Mouse (Mus musculus): ENCODE data around the gene Zfp52. TPM values are rescaled to one million over a fixed set of nuclear protein-coding genes. Genes with fewer than 3 reads are reported as not detected.
A peak's percentile ranks its signal among the peaks of the same experiment; 100 is the strongest.

Gene Zfp52
- total and polyA plus RNA-seq, 3 experiments = 0.61 to 7.8 (median 7.4) TPM

GRCm38 (mm10) chr17:21536096-21536495 is 757 bp downstream of the Zfp52 start:
- no peaks in the 10 kb centered on the region for H3K27me3 ChIP-seq (ENCODE audit: insufficient read depth, low read length)
- TF ChIP-seq TAL1 (conservative IDR thresholded peaks at IDR 0.05; ENCODE audit: low read depth, low read length) = no peak
- no peak for TF ChIP-seq GATA2 (IDR thresholded peaks at IDR 0.05; ENCODE audit: borderline replicate concordance, low read depth, low read length)
- no peak for TF ChIP-seq POLR2AphosphoS5 (IDR thresholded peaks at IDR 0.05; ENCODE audit: insufficient replicate concordance, low read depth, low read length)
- TF ChIP-seq GATA1 (IDR thresholded peaks at IDR 0.05; ENCODE audit: borderline replicate concordance, low read length) = no peak
- TF ChIP-seq CTCF (IDR thresholded peaks at IDR 0.05; ENCODE audit: low read depth, low read length) = no peak
- peak overlapping the region; percentile 74 for H3K4me3 ChIP-seq (ENCODE audit: low read depth, low read length)
- H3K36me3 ChIP-seq (replicated peaks) = no peaks in the 10 kb centered on the region
- H3K4me1 ChIP-seq (ENCODE audit: insufficient read depth, low read depth, low read length) = peaks cover 40% of the 10 kb centered on the region
- ATAC-seq (ENCODE audit: extremely low read depth, insufficient number of reproducible peaks, low FRiP score, poor library complexity, severe bottlenecking) (no peak), DNase-seq (ENCODE audit: low spot score) (no peak)
- H3K9me3 ChIP-seq (replicated peaks) = no peaks in the 10 kb centered on the region

- H3K9me3 ChIP-seq (replicated peaks) = no peaks in the 10 kb centered on the region
- ATAC-seq (ENCODE audit: extremely low read depth, insufficient number of reproducible peaks, low FRiP score, poor library complexity, severe bottlenecking) (no peak), DNase-seq (ENCODE audit: low spot score) (no peak)
- no peaks in the 10 kb centered on the region for H3K27me3 ChIP-seq (ENCODE audit: insufficient read depth, low read length)
- H3K36me3 ChIP-seq (replicated peaks) = peaks cover 3% of the 10 kb centered on the region
- no peak overlapping the region for H3K4me3 ChIP-seq (ENCODE audit: low read depth, low read length)
- no peak for TF ChIP-seq CTCF (IDR thresholded peaks at IDR 0.05; ENCODE audit: low read depth, low read length)
- TF ChIP-seq TAL1 (conservative IDR thresholded peaks at IDR 0.05; ENCODE audit: low read depth, low read length) = no peak
- no peak for TF ChIP-seq GATA1 (IDR thresholded peaks at IDR 0.05; ENCODE audit: borderline replicate concordance, low read length)
- TF ChIP-seq GATA2 (IDR thresholded peaks at IDR 0.05; ENCODE audit: borderline replicate concordance, low read depth, low read length) = no peak
- no peak for TF ChIP-seq POLR2AphosphoS5 (IDR thresholded peaks at IDR 0.05; ENCODE audit: insufficient replicate concordance, low read depth, low read length)
- H3K4me1 ChIP-seq (ENCODE audit: insufficient read depth, low read depth, low read length) = peaks cover 37% of the 10 kb centered on the region
Observed at GRCm38 (mm10) chr17:21536676-21537075, 1.3 kb downstream of the Zfp52 start.

- H3K36me3 ChIP-seq (replicated peaks) = peaks cover 20% of the 10 kb centered on the region
- ATAC-seq (ENCODE audit: extremely low read depth, insufficient number of reproducible peaks, low FRiP score, poor library complexity, severe bottlenecking) (no peak), DNase-seq (ENCODE audit: low spot score) (no peak)
- H3K4me1 ChIP-seq (ENCODE audit: insufficient read depth, low read depth, low read length) = no peaks in the 10 kb centered on the region
- no peaks in the 10 kb centered on the region for H3K27me3 ChIP-seq (ENCODE audit: insufficient read depth, low read length)
- no peak overlapping the region for H3K4me3 ChIP-seq (ENCODE audit: low read depth, low read length)
- H3K9me3 ChIP-seq (replicated peaks) = no peaks in the 10 kb centered on the region
- no peak for TF ChIP-seq POLR2AphosphoS5 (IDR thresholded peaks at IDR 0.05; ENCODE audit: insufficient replicate concordance, low read depth, low read length)
Observed at GRCm38 (mm10) chr17:21557831-21558230, 22.5 kb downstream of the Zfp52 start.

GRCm38 (mm10) chr17:21566220-21566619 is 30.9 kb downstream of the Zfp52 start:
- peak; percentile 58 for ATAC-seq (ENCODE audit: extremely low read depth, insufficient number of reproducible peaks, low FRiP score, poor library complexity, severe bottlenecking)
- no peaks in the 10 kb centered on the region for H3K9me3 ChIP-seq (replicated peaks)
- peak overlapping the region; percentile 77 for H3K4me3 ChIP-seq (ENCODE audit: low read depth, low read length)
- H3K36me3 ChIP-seq (replicated peaks) = no peaks in the 10 kb centered on the region
- peaks cover 14% of the 10 kb centered on the region for H3K4me1 ChIP-seq (ENCODE audit: insufficient read depth, low read depth, low read length)
- peak; percentile 19 for DNase-seq (ENCODE audit: low spot score)
- H3K27me3 ChIP-seq (ENCODE audit: insufficient read depth, low read length) = no peaks in the 10 kb centered on the region
- TF ChIP-seq CTCF (IDR thresholded peaks at IDR 0.05; ENCODE audit: low read depth, low read length) = peak; percentile 46
- no peak for TF ChIP-seq GATA1 (IDR thresholded peaks at IDR 0.05; ENCODE audit: borderline replicate concordance, low read length)

- Histone ChIP-seq H3K27me3 (ENCODE audit: insufficient read depth, low read length) (no peaks in the 10 kb centered on the region), H3K36me3 (replicated peaks) (no peaks in the 10 kb centered on the region), H3K4me1 (ENCODE audit: insufficient read depth, low read depth, low read length) (peaks cover 14% of the 10 kb centered on the region), H3K9me3 (replicated peaks) (no peaks in the 10 kb centered on the region), H3K4me3 (ENCODE audit: low read depth, low read length) (peak within 1 kb of the TSS; percentile 77)
- peak; percentile 38 for DNase-seq (ENCODE audit: low spot score)
- TF ChIP-seq GATA2 (IDR thresholded peaks at IDR 0.05; ENCODE audit: borderline replicate concordance, low read depth, low read length) = no peak
- TF ChIP-seq POLR2AphosphoS5 (IDR thresholded peaks at IDR 0.05; ENCODE audit: insufficient replicate concordance, low read depth, low read length) = no peak
- TF ChIP-seq TAL1 (conservative IDR thresholded peaks at IDR 0.05; ENCODE audit: low read depth, low read length) = no peak
- TF ChIP-seq GATA1 (IDR thresholded peaks at IDR 0.05; ENCODE audit: borderline replicate concordance, low read length) = no peak
- TF ChIP-seq CTCF (IDR thresholded peaks at IDR 0.05; ENCODE audit: low read depth, low read length) = no peak
- ATAC-seq (ENCODE audit: extremely low read depth, insufficient number of reproducible peaks, low FRiP score, poor library complexity, severe bottlenecking) = peak; percentile 86
Observed at GRCm38 (mm10) chr17:21566728-21567349, 31.5 kb downstream of the Zfp52 start, which contains the start of gene Zfp948. Gene Zfp948 (plus strand): TSS chr17:21567008.

- ATAC-seq (ENCODE audit: extremely low read depth, insufficient number of reproducible peaks, low FRiP score, poor library complexity, severe bottlenecking) (no peak), DNase-seq (ENCODE audit: low spot score) (no peak)
- no peaks in the 10 kb centered on the region for H3K9me3 ChIP-seq (replicated peaks)
- peak overlapping the region; percentile 77; the same call in 1 of the 2 replicates for H3K4me3 ChIP-seq (ENCODE audit: low read depth, low read length)
- peaks cover 4% of the 10 kb centered on the region for H3K36me3 ChIP-seq (replicated peaks)
- no peaks in the 10 kb centered on the region for H3K27me3 ChIP-seq (ENCODE audit: insufficient read depth, low read length)
- H3K4me1 ChIP-seq (ENCODE audit: insufficient read depth, low read depth, low read length) = peaks cover 14% of the 10 kb centered on the region
- TF ChIP-seq GATA2 (IDR thresholded peaks at IDR 0.05; ENCODE audit: borderline replicate concordance, low read depth, low read length) = no peak
- TF ChIP-seq TAL1 (conservative IDR thresholded peaks at IDR 0.05; ENCODE audit: low read depth, low read length) = no peak
- TF ChIP-seq CTCF (IDR thresholded peaks at IDR 0.05; ENCODE audit: low read depth, low read length) = no peak
- no peak for TF ChIP-seq POLR2AphosphoS5 (IDR thresholded peaks at IDR 0.05; ENCODE audit: insufficient replicate concordance, low read depth, low read length)
- no peak for TF ChIP-seq GATA1 (IDR thresholded peaks at IDR 0.05; ENCODE audit: borderline replicate concordance, low read length)
Observed at GRCm38 (mm10) chr17:21567696-21568095, 32.4 kb downstream of the Zfp52 start.

Measured in G1E (cell line).